Mouse (Mus musculus) hindbrain, embryonic 11.5 days (tissue): ENCODE data around the gene Arfgap2. TPM values are rescaled to one million over a fixed set of nuclear protein-coding genes. Genes with fewer than 3 reads are reported as not detected.
A peak's percentile ranks its signal among the peaks of the same experiment; 100 is the strongest.

Experiments used
- ATAC-seq: fragments of 200-750 bp; cut with Nextera tagmentation; 2 replicates; pipeline ENCODE4 v1.8.0; 2017; ENCODE audit warnings: mild to moderate bottlenecking, moderate TSS enrichment, moderate library complexity; ENCODE audit not compliant: low FRiP score
- DNase-seq: peaks from one replicate; pipeline ENCODE4 v3.0.0-alpha.2; 2015; ENCODE audit warnings: low spot score
- H3K27ac ChIP-seq: fragments of 300-500 bp; sonication (generic); 2 replicates; pipeline ENCODE4 v1.5.1; 2014; ENCODE audit warnings: mild to moderate bottlenecking, low read depth, low read length
- H3K27me3 ChIP-seq: fragments of 300-500 bp; sonication (generic); 2 replicates; pipeline ENCODE4 v1.6.1; 2014; ENCODE audit warnings: mild to moderate bottlenecking, low read length, moderate library complexity, mixed read lengths; ENCODE audit not compliant: control insufficient read depth, insufficient read depth
- H3K36me3 ChIP-seq: fragments of 300-500 bp; sonication (generic); 2 replicates; pipeline ENCODE4 v1.6.1; 2014; ENCODE audit warnings: mild to moderate bottlenecking, low read length, moderate library complexity, mixed read lengths; ENCODE audit not compliant: control insufficient read depth, insufficient read depth
- H3K4me1 ChIP-seq: fragments of 300-500 bp; sonication (generic); replicated peaks from 2 replicates; pipeline ENCODE4 v1.6.1; 2014; ENCODE audit warnings: low read length, mixed read lengths; ENCODE audit not compliant: control insufficient read depth, insufficient read depth
- H3K4me2 ChIP-seq: fragments of 300-500 bp; sonication (generic); replicated peaks from 2 replicates; pipeline ENCODE4 v1.6.1; 2014; ENCODE audit warnings: mild to moderate bottlenecking, low read depth, low read length
- H3K4me3 ChIP-seq: fragments of 300-500 bp; sonication (generic); 2 replicates; pipeline ENCODE4 v1.5.1; 2014; ENCODE audit warnings: low read depth, low read length
- H3K9ac ChIP-seq: fragments of 300-500 bp; sonication (generic); 2 replicates; pipeline ENCODE4 v1.6.1; 2014; ENCODE audit warnings: low read depth, low read length
- H3K9me3 ChIP-seq: fragments of 300-500 bp; sonication (generic); 2 replicates; pipeline ENCODE4 v1.6.1; 2016; ENCODE audit warnings: low read length; ENCODE audit not compliant: control insufficient read depth
- WGBS: fragments of 180-500 bp; shearing (Covaris S2); extraction: QIAGEN DNeasy Blood & Tissue Kit; methylation state at CpG from one replicate; pipeline ENCODE4 v1.1.7; 2014; 5-methylcytosine and 5-hydroxymethylcytosine counted together
- polyA plus RNA-seq: library from polyadenylated mRNA; unstranded; fragments of >200 nt; fragmentation: Nextera tagmentation; extraction: Ambion mirVana; gene quantifications from 2 replicates; pipeline ENCODE4 v1.2.1, GENCODE M21; 2014

Arfgap2 gene
- polyA plus RNA-seq, 1 experiment from 2014 or later = 66.1 TPM

GRCm38 (mm10) chr2:91309546-91309945 is 44.8 kb downstream of the Arfgap2 start:
- H3K9me3 ChIP-seq = no peaks in the 10 kb centered on the region
- DNase-seq (no peak), ATAC-seq (no peak)
- no peaks in the 10 kb centered on the region for H3K36me3 ChIP-seq
- WGBS = 67% methylated on average over 3 of the region's 3 CpGs
- H3K4me3 ChIP-seq = no peak overlapping the region
- H3K27ac ChIP-seq = no peak overlapping the region
- no peaks in the 10 kb centered on the region for H3K27me3 ChIP-seq
- no peak overlapping the region for H3K4me2 ChIP-seq
- no peak overlapping the region for H3K9ac ChIP-seq
- H3K4me1 ChIP-seq = no peaks in the 10 kb centered on the region

GRCm38 (mm10) chr2:91312578-91313311 is 48.0 kb downstream of the Arfgap2 start:
- 27% methylated on average over 10 of the region's 10 CpGs for WGBS
- peak; percentile 56; the same call in 1 of the 2 replicates for ATAC-seq
- peak; percentile 35 for DNase-seq
- Histone ChIP-seq H3K4me2 (no peak overlapping the region), H3K27me3 (no peaks in the 10 kb centered on the region), H3K9ac (no peak overlapping the region), H3K36me3 (no peaks in the 10 kb centered on the region), H3K4me3 (no peak overlapping the region), H3K4me1 (no peaks in the 10 kb centered on the region), H3K27ac (peak overlapping the region; percentile 39; the same call in 1 of the 2 replicates), H3K9me3 (no peaks in the 10 kb centered on the region)

- 89% methylated on average over 7 of the region's 7 CpGs for WGBS
These were observed 49.4 kb downstream of the Arfgap2 start for GRCm38 (mm10) chr2:91314184-91314583.

GRCm38 (mm10) chr2:91320559-91321529 is 56.1 kb downstream of the Arfgap2 start:
- no peaks in the 10 kb centered on the region for H3K9me3 ChIP-seq
- H3K36me3 ChIP-seq = no peaks in the 10 kb centered on the region
- no peaks in the 10 kb centered on the region for H3K4me1 ChIP-seq
- no peak overlapping the region for H3K4me2 ChIP-seq
- WGBS = 87% methylated on average over 10 of the region's 10 CpGs
- H3K9ac ChIP-seq = no peak overlapping the region
- no peak for ATAC-seq
- no peaks in the 10 kb centered on the region for H3K27me3 ChIP-seq
- no peak for DNase-seq
- no peak overlapping the region for H3K4me3 ChIP-seq
- no peak overlapping the region for H3K27ac ChIP-seq

More at GRCm38 (mm10) chr2:91314184-91314583, 49.4 kb downstream of the Arfgap2 start:
- H3K27me3 ChIP-seq = no peaks in the 10 kb centered on the region
- H3K4me1 ChIP-seq = no peaks in the 10 kb centered on the region
- ATAC-seq (no peak), DNase-seq (no peak)
- H3K4me3 ChIP-seq = no peak overlapping the region
- H3K9me3 ChIP-seq = no peaks in the 10 kb centered on the region
- H3K27ac ChIP-seq = no peak overlapping the region
- H3K9ac ChIP-seq = no peak overlapping the region
- H3K4me2 ChIP-seq = no peak overlapping the region
- H3K36me3 ChIP-seq = no peaks in the 10 kb centered on the region

GRCm38 (mm10) chr2:91321923-91322322 is 57.1 kb downstream of the Arfgap2 start:
- no peak for DNase-seq
- no peak for ATAC-seq
- Histone ChIP-seq H3K4me3 (no peak overlapping the region), H3K27me3 (no peaks in the 10 kb centered on the region), H3K9ac (no peak overlapping the region), H3K4me1 (no peaks in the 10 kb centered on the region), H3K36me3 (no peaks in the 10 kb centered on the region), H3K27ac (no peak overlapping the region), H3K9me3 (no peaks in the 10 kb centered on the region), H3K4me2 (no peak overlapping the region)
- 93% methylated on average over 2 of the region's 2 CpGs for WGBS

- Histone ChIP-seq H3K36me3 (no peaks in the 10 kb centered on the region), H3K4me3 (no peak overlapping the region), H3K4me2 (no peak overlapping the region), H3K27me3 (no peaks in the 10 kb centered on the region), H3K9me3 (no peaks in the 10 kb centered on the region), H3K9ac (no peak overlapping the region), H3K4me1 (no peaks in the 10 kb centered on the region), H3K27ac (no peak overlapping the region)
- ATAC-seq (no peak), DNase-seq (no peak)
- 84% methylated on average over 4 of the region's 4 CpGs for WGBS
These were observed 57.7 kb downstream of the Arfgap2 start for GRCm38 (mm10) chr2:91322490-91322889.

- WGBS = 100% methylated on average over 1 of the region's 1 CpGs
- Histone ChIP-seq H3K4me2 (no peak overlapping the region), H3K27me3 (no peaks in the 10 kb centered on the region), H3K9ac (no peak overlapping the region), H3K9me3 (no peaks in the 10 kb centered on the region), H3K4me3 (no peak overlapping the region), H3K36me3 (no peaks in the 10 kb centered on the region), H3K4me1 (no peaks in the 10 kb centered on the region), H3K27ac (no peak overlapping the region)
- no peak for ATAC-seq
- DNase-seq = no peak
These were observed 59.6 kb downstream of the Arfgap2 start for GRCm38 (mm10) chr2:91324346-91324745.

- Histone ChIP-seq H3K27ac (no peak overlapping the region), H3K4me2 (no peak overlapping the region), H3K4me1 (no peaks in the 10 kb centered on the region), H3K36me3 (no peaks in the 10 kb centered on the region), H3K9ac (no peak overlapping the region), H3K9me3 (no peaks in the 10 kb centered on the region), H3K27me3 (no peaks in the 10 kb centered on the region), H3K4me3 (no peak overlapping the region)
- WGBS = 51% methylated on average over 15 of the region's 15 CpGs
- DNase-seq (no peak), ATAC-seq (no peak)
These were observed 60.1 kb downstream of the Arfgap2 start for GRCm38 (mm10) chr2:91324761-91325421.
